Mouse (Mus musculus) stomach, embryonic 14.5 days (tissue): ENCODE results near the gene Apeh. TPM values are rescaled to one million over a fixed set of nuclear protein-coding genes. Genes with fewer than 3 reads are reported as not detected.

ENCODE experiments used
- ATAC-seq: fragments of 200-750 bp; cut with Nextera tagmentation; 2 replicates; pipeline ENCODE4 v1.8.0; 2017; ENCODE audit warnings: low read depth, moderate TSS enrichment; ENCODE audit not compliant: insufficient number of reproducible peaks, insufficient read depth, low FRiP score
- H3K27ac ChIP-seq: fragments of 300-500 bp; sonication (generic); 2 replicates; pipeline ENCODE4 v1.5.1; 2014; ENCODE audit warnings: mild to moderate bottlenecking, low read length, moderate library complexity, mixed read lengths
- H3K27me3 ChIP-seq: fragments of 300-500 bp; sonication (generic); 2 replicates; pipeline ENCODE4 v1.6.1; 2014; ENCODE audit warnings: low read length, control low read depth, mixed read lengths; ENCODE audit not compliant: control insufficient read depth, insufficient read depth
- H3K36me3 ChIP-seq: fragments of 300-500 bp; sonication (generic); 2 replicates; pipeline ENCODE4 v1.6.1; 2014; ENCODE audit warnings: mild to moderate bottlenecking, control low read depth, low read length, moderate library complexity, mixed read lengths; ENCODE audit not compliant: control insufficient read depth, insufficient read depth
- H3K4me1 ChIP-seq: fragments of 300-500 bp; sonication (generic); 2 replicates; pipeline ENCODE4 v1.6.1; 2014; ENCODE audit warnings: low read length, control low read depth, mixed read lengths; ENCODE audit not compliant: control insufficient read depth, insufficient read depth
- H3K4me2 ChIP-seq: fragments of 300-500 bp; sonication (generic); replicated peaks from 2 replicates; pipeline ENCODE4 v1.6.1; 2014; ENCODE audit warnings: low read depth, low read length, control low read depth
- H3K4me3 ChIP-seq: fragments of 300-500 bp; sonication (generic); 2 replicates; pipeline ENCODE4 v1.5.1; 2014; ENCODE audit warnings: low read depth, low read length, control low read depth
- H3K9ac ChIP-seq: fragments of 300-500 bp; sonication (generic); replicated peaks from 2 replicates; pipeline ENCODE4 v1.6.1; 2014; ENCODE audit warnings: low read depth, mild to moderate bottlenecking, control low read depth, low read length, moderate library complexity, mixed read lengths
- H3K9me3 ChIP-seq: fragments of 300-500 bp; sonication (generic); 2 replicates; pipeline ENCODE4 v1.6.1; 2016; ENCODE audit warnings: low read depth, low read length, control low read depth; ENCODE audit not compliant: control insufficient read depth
- WGBS: fragments of 180-500 bp; shearing (Covaris S2); extraction: QIAGEN DNeasy Blood & Tissue Kit; methylation state at CpG from one replicate; pipeline ENCODE4 v1.1.7; 2014; 5-methylcytosine and 5-hydroxymethylcytosine counted together
- polyA plus RNA-seq: library from polyadenylated mRNA; unstranded; fragments of >200 nt; fragmentation: Nextera tagmentation; extraction: Ambion mirVana; gene quantifications from 2 replicates; pipeline ENCODE4 v1.2.1, GENCODE M21; 2014

Gene Apeh
- polyA plus RNA-seq, 1 experiment from 2014 or later = 52.2 TPM

DNA sequence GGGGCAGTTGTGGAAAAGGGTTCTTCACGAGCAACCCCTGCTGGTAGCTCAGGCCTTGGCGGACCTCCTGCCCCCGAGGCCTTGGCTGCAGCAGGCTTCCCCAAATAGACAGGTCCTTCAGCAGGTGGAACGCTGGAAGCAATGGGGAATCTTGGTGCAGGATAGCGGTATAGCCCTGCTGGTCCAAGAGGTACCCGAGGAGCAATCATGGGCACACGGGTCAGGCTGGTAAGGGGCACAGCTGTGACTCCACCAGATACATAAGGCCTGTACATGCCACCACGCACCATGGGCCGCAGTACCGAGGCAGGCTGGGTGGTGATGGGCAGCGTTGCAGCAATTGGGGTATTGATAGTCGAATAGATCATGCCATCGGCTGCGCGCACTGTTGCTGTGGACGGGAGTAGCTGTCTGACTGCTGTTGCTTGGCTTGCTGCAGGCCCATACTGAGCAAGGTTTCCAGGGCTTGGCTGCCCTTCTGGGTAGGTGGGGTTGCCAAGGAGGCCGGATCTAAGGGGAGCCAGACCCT, 17.3 kb upstream of the Apeh start:
- Histone ChIP-seq H3K27ac (no peak overlapping the region), H3K36me3 (no peaks in the 10 kb centered on the region)
- no peak for ATAC-seq

GRCm38 (mm10) chr9:108111101-108111592, 16.7 kb upstream of the Apeh start:
- peak overlapping the region; percentile 24; the same call in 1 of the 2 replicates for H3K4me3 ChIP-seq
- H3K4me2 ChIP-seq = peak overlapping the region; percentile 57
- no peaks in the 10 kb centered on the region for H3K36me3 ChIP-seq
- H3K9ac ChIP-seq = peak overlapping the region; percentile 23; the same call in 1 of the 2 replicates
- no peaks in the 10 kb centered on the region for H3K27me3 ChIP-seq
- peaks cover 5% of the 10 kb centered on the region; the same call in 1 of the 2 replicates for H3K9me3 ChIP-seq
- peaks cover 12% of the 10 kb centered on the region for H3K4me1 ChIP-seq
- no peak for ATAC-seq
- WGBS = 7% methylated on average over 22 of the region's 22 CpGs
- H3K27ac ChIP-seq = no peak overlapping the region

More for the DNA sequence above, 17.3 kb upstream of the Apeh start:
- Histone ChIP-seq H3K9me3 (peaks cover 5% of the 10 kb centered on the region; the same call in 1 of the 2 replicates), H3K4me3 (peak overlapping the region; percentile 24; the same call in 1 of the 2 replicates), H3K9ac (peak overlapping the region; percentile 23; the same call in 1 of the 2 replicates), H3K4me2 (peak overlapping the region; percentile 57), H3K27me3 (no peaks in the 10 kb centered on the region), H3K4me1 (peaks cover 12% of the 10 kb centered on the region)
- 72% methylated on average over 17 of the region's 17 CpGs for WGBS

GRCm38 (mm10) chr9:108110160-108110559, 15.8 kb upstream of the Apeh start:
- Histone ChIP-seq H3K4me2 (peak overlapping the region; percentile 57; the same call in 1 of the 2 replicates), H3K4me3 (no peak overlapping the region)
- WGBS = 74% methylated on average over 16 of the region's 16 CpGs

DNA sequence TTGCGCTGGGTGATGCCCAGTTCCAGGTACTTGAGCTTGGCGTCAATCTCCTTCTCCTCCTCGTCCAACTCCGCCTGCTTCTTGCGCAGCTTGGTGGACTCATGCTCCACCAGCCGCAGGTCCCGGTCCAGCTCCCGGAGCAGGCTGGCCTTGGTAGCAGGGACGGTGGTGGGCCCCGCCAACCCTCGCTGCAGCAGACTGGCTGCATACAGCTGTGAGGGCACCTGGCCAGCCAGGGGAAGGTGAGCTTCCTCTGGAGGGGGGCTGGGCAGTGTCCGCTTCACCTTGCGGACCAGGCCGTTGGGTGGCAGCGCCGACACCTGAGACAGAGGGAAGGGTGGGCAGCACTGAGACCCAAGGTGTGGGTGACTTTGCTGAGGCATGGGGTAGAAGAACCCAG, 13.5 kb upstream of the Apeh start:
- ATAC-seq = no peak
- Histone ChIP-seq H3K9me3 (no peaks in the 10 kb centered on the region), H3K27ac (no peak overlapping the region), H3K27me3 (no peaks in the 10 kb centered on the region), H3K36me3 (no peaks in the 10 kb centered on the region), H3K4me2 (no peak overlapping the region), H3K4me3 (no peak overlapping the region), H3K9ac (no peak overlapping the region), H3K4me1 (peaks cover 17% of the 10 kb centered on the region)
- WGBS = 93% methylated on average over 16 of the region's 16 CpGs

More at GRCm38 (mm10) chr9:108110160-108110559, 15.8 kb upstream of the Apeh start:
- no peak for ATAC-seq
- Histone ChIP-seq H3K9ac (no peak overlapping the region), H3K36me3 (no peaks in the 10 kb centered on the region), H3K27ac (no peak overlapping the region), H3K27me3 (no peaks in the 10 kb centered on the region), H3K9me3 (peaks cover 5% of the 10 kb centered on the region; the same call in 1 of the 2 replicates), H3K4me1 (peaks cover 12% of the 10 kb centered on the region)

DNA sequence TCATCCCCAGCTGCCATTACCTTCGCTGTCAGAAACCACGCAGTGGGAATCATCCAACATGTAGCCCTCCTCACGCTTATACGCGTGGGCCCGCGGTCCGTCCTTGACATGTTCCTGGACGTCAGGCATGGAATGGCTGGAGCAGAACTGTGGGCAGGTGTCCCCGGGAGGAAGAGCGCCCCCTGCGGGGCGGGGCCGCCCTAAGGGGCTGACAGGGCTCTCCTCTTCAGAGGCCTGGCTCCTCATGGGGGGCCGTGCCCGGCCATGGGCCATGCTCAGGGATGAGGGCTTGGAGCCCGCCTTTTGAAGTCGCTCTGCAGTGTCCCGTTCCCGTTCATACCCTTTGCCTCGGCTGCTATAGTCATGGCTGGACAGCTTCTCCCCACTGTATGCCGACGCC, 11.7 kb upstream of the Apeh start:
- H3K4me3 ChIP-seq = no peak overlapping the region
- H3K27me3 ChIP-seq = no peaks in the 10 kb centered on the region
- H3K4me2 ChIP-seq = no peak overlapping the region
- no peaks in the 10 kb centered on the region for H3K36me3 ChIP-seq
- no peak overlapping the region for H3K27ac ChIP-seq
- no peak for ATAC-seq
- H3K9me3 ChIP-seq = no peaks in the 10 kb centered on the region
- peaks cover 13% of the 10 kb centered on the region for H3K4me1 ChIP-seq
- 88% methylated on average over 23 of the region's 23 CpGs for WGBS
- H3K9ac ChIP-seq = no peak overlapping the region

GRCm38 (mm10) chr9:108105549-108105863, 11.1 kb upstream of the Apeh start:
- H3K4me3 ChIP-seq = no peak overlapping the region
- H3K9ac ChIP-seq = 0 out of 2 replicates have a peak overlapping the region, but pooled peaks have one; percentile 14
- H3K27ac ChIP-seq = no peak overlapping the region; the same call in 1 of the 2 replicates
- 75% methylated on average over 12 of the region's 12 CpGs for WGBS
- H3K4me1 ChIP-seq = peaks cover 8% of the 10 kb centered on the region
- no peaks in the 10 kb centered on the region for H3K36me3 ChIP-seq
- H3K4me2 ChIP-seq = peak overlapping the region; percentile 35; the same call in 1 of the 2 replicates
- no peaks in the 10 kb centered on the region for H3K27me3 ChIP-seq
- H3K9me3 ChIP-seq = no peaks in the 10 kb centered on the region
- ATAC-seq = no peak; the same call in 1 of the 2 replicates

DNA sequence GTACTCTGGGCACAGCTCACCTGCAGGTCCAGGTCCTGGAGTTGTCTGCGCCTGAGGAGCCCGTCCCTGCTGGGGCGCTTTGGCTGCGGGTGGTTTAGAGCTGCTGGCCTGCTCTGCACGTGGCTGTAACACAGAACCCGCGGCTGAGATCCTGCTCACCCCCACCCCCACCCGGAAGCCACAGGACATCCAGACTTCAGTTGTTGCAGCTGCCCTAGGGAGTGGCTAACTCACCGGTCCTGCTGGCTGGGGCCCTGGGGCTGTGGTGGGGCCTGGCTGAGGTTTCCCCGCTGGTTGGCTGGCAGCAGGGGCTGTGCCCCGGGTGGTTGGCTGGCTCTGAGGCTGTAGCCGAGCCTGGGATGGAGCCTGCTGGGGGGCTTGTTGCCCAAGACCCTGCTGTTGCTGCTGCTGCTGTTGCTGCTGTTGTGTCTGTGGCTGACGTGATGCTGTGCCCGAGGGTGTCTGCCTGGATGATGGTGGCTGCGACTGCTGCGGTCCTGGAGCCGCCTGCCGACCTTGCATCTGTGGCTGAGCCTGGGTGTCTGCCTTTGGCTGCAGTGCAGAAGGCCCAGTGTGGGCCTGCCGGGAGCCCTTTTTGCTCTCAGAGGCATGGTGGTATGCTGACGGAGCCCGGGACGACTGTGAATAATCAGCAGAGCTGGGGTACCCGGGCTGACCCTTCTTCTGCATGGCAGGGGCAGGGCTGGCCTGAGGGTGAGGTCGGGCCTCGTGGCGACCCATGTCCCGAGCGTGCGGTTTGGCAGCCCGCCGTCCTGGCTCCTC, 10.6 kb upstream of the Apeh start:
- peak overlapping the region; percentile 3; the same call in 1 of the 2 replicates for H3K4me3 ChIP-seq
- no peaks in the 10 kb centered on the region for H3K9me3 ChIP-seq
- no peaks in the 10 kb centered on the region for H3K36me3 ChIP-seq
- H3K27me3 ChIP-seq = no peaks in the 10 kb centered on the region
- WGBS = 46% methylated on average over 31 of the region's 31 CpGs
- peak; percentile 84 for ATAC-seq
- 0 out of 2 replicates have a peak overlapping the region, but pooled peaks have one; percentile 21 for H3K9ac ChIP-seq
- H3K4me1 ChIP-seq = peaks cover 5% of the 10 kb centered on the region
- peak overlapping the region; percentile 35 for H3K4me2 ChIP-seq
- peak overlapping the region; percentile 48; the same call in 1 of the 2 replicates for H3K27ac ChIP-seq

- ATAC-seq = no peak
- Histone ChIP-seq H3K9ac (no peak overlapping the region), H3K4me3 (no peak overlapping the region), H3K4me1 (peaks cover 12% of the 10 kb centered on the region; the same call in 1 of the 2 replicates), H3K36me3 (no peaks in the 10 kb centered on the region), H3K27ac (no peak overlapping the region), H3K27me3 (no peaks in the 10 kb centered on the region), H3K9me3 (no peaks in the 10 kb centered on the region), H3K4me2 (no peak overlapping the region)
- WGBS = 88% methylated on average over 8 of the region's 8 CpGs
Observed at GRCm38 (mm10) chr9:108099619-108100018, 5.2 kb upstream of the Apeh start.
